Mouse (Mus musculus) gastrocnemius, adult 8-10 months (tissue): ENCODE measurements around the gene Gcnt1. TPM values are rescaled to one million over a fixed set of nuclear protein-coding genes. Genes with fewer than 3 reads are reported as not detected.

Experiments used
- total RNA-seq, 4 experiments: library from RNA; stranded (reverse); gene quantifications; 2 replicates each; pipeline ENCODE4 v1.2.4; 2022

Gene Gcnt1
- total RNA-seq, 4 experiments from 2014 or later, result 0.24 to 0.58 (median 0.45) TPM

Other genes with a start within 250 kb of the Gcnt1 start
- 10 to 100 TPM; 62.5 to 85.5 (median 68.7) TPM for gene Rfk, start 21.2 kb upstream of the Gcnt1 start, total RNA-seq